Mouse (Mus musculus) left cerebral cortex, postnatal 14 days (tissue): ENCODE measurements around the gene Dnaaf1. TPM values are rescaled to one million over a fixed set of nuclear protein-coding genes. Genes with fewer than 3 reads are reported as not detected.

ENCODE experiments used
- DNase-seq, 2 experiments: peaks; one replicate each; pipeline ENCODE4 v3.0.0; 2021 to 2022; ENCODE audit warnings: low spot score in 2 of 2, mixed read lengths in 1 of 2
- intact Hi-C: fragments of 180-260 bp; cut with DNase I; formaldehyde crosslinking; loops from one replicate; pipeline ENCODE4 v1.15.1; 2025
- total RNA-seq, 2 experiments: library from RNA; stranded (reverse); gene quantifications; 2 replicates each; pipeline ENCODE4 v1.2.3; 2021

Dnaaf1 gene
- total RNA-seq, 2 experiments from 2014 or later = 0.11 to 0.20 TPM

GRCm38 (mm10) chr8:119568251-119568650 is 6.8 kb upstream of the Dnaaf1 start:
- intact Hi-C loops = no loop called here
- no peak for DNase-seq

GRCm38 (mm10) chr8:119568951-119569350 is 6.1 kb upstream of the Dnaaf1 start:
- intact Hi-C loops = no loop called here
- DNase-seq = no peak

GRCm38 (mm10) chr8:119569881-119570280 is 5.2 kb upstream of the Dnaaf1 start:
- intact Hi-C loops = no loop called here
- DNase-seq = no peak

- intact Hi-C loops = no loop called here
Observed at GRCm38 (mm10) chr8:119571135-119571534, 3.9 kb upstream of the Dnaaf1 start.

GRCm38 (mm10) chr8:119572411-119572810 is 2.6 kb upstream of the Dnaaf1 start:
- no peak for DNase-seq
- intact Hi-C loops = no loop called here

More at GRCm38 (mm10) chr8:119571135-119571534, 3.9 kb upstream of the Dnaaf1 start:
- no peak for DNase-seq

GRCm38 (mm10) chr8:119575366-119575726 is 311 bp downstream of the Dnaaf1 start:
- DNase-seq = no peak
- intact Hi-C loops = loop anchor here (2.0 kb wide), 1 partner anchor 17 kb away; the partner anchor contains the start of gene Mbtps1

GRCm38 (mm10) chr8:119579096-119579495 is 4.1 kb downstream of the Dnaaf1 start:
- intact Hi-C loops = no loop called here
- DNase-seq = no peak

- intact Hi-C loops = no loop called here
- DNase-seq = no peak
Observed at GRCm38 (mm10) chr8:119580441-119581161, 5.6 kb downstream of the Dnaaf1 start.

GRCm38 (mm10) chr8:119585901-119586300 is 10.9 kb downstream of the Dnaaf1 start:
- no peak for DNase-seq
- intact Hi-C loops = no loop called here

- no peak for DNase-seq
- intact Hi-C loops = no loop called here
Observed at GRCm38 (mm10) chr8:119588321-119588720, 13.3 kb downstream of the Dnaaf1 start.

- intact Hi-C loops = no loop called here
- DNase-seq = no peak
Observed at GRCm38 (mm10) chr8:119588844-119589243, 13.8 kb downstream of the Dnaaf1 start.

- intact Hi-C loops = loop anchor here (5.0 kb wide), 1 partner anchor 82 kb away; no protein-coding TSS in a partner anchor
- DNase-seq = no peak
Observed at GRCm38 (mm10) chr8:119590348-119590747, 15.3 kb downstream of the Dnaaf1 start.

GRCm38 (mm10) chr8:119591456-119591855 is 16.4 kb downstream of the Dnaaf1 start:
- DNase-seq = no peak
- intact Hi-C loops = loop anchor here (5.0 kb wide), 1 partner anchor 81 kb away; no protein-coding TSS in a partner anchor

- no peak for DNase-seq
- intact Hi-C loops = loop anchor here (2.0 kb wide), 1 partner anchor 157 kb away; the partner anchor contains the start of gene Necab2
Observed at GRCm38 (mm10) chr8:119603771-119604170, 28.7 kb downstream of the Dnaaf1 start.

GRCm38 (mm10) chr8:119604398-119604803 is 29.4 kb downstream of the Dnaaf1 start:
- intact Hi-C loops = loop anchor here (2.0 kb wide), 1 partner anchor 158 kb away; the partner anchor contains the start of gene Necab2
- DNase-seq = no peak

- DNase-seq = peak; percentile 94 to 96
- intact Hi-C loops = loop anchor here (2.0 kb wide), 1 partner anchor 158 kb away; the partner anchor contains the start of gene Necab2
Observed at GRCm38 (mm10) chr8:119604996-119605395, 30.0 kb downstream of the Dnaaf1 start, which contains the start of gene Taf1c. Taf1c (minus strand) TSS chr8:119605222.

GRCm38 (mm10) chr8:119606224-119606623 is 31.2 kb downstream of the Dnaaf1 start:
- intact Hi-C loops = no loop called here
- no peak for DNase-seq

- no peak for DNase-seq
- intact Hi-C loops = no loop called here
Observed at GRCm38 (mm10) chr8:119612471-119612870, 37.4 kb downstream of the Dnaaf1 start, which contains the start of gene Adad2. Adad2 (plus strand) TSS chr8:119612747.

- DNase-seq = no peak
- intact Hi-C loops = no loop called here
Observed at GRCm38 (mm10) chr8:119615096-119615495, 40.1 kb downstream of the Dnaaf1 start.

- intact Hi-C loops = no loop called here
Observed at GRCm38 (mm10) chr8:119616358-119616757, 41.3 kb downstream of the Dnaaf1 start.

GRCm38 (mm10) chr8:119616811-119617210 is 41.8 kb downstream of the Dnaaf1 start:
- intact Hi-C loops = no loop called here
- no peak for DNase-seq

More at GRCm38 (mm10) chr8:119616358-119616757, 41.3 kb downstream of the Dnaaf1 start:
- no peak for DNase-seq
